Mouse (Mus musculus) heart, adult 18-20 months (tissue): Measurements from ENCODE around the gene Zfp58. TPM values are rescaled to one million over a fixed set of nuclear protein-coding genes. Genes with fewer than 3 reads are reported as not detected.

Experiments used
- DNase-seq, 2 experiments: peaks; one replicate each; pipeline ENCODE4 v3.0.0; 2021 to 2022; ENCODE audit warnings: mixed read lengths in 1 of 2
- long read RNA-seq, 2 experiments: library from polyadenylated mRNA; stranded (forward); transcript quantifications; one replicate each; pipeline ENCODE4 v2.0.0; 2021
- total RNA-seq, 2 experiments: library from RNA; stranded (reverse); gene quantifications; 2 replicates each; pipeline ENCODE4 v1.2.3; 2021

Gene Zfp58
- total RNA-seq = 1 to 10 TPM; 3.6 to 3.7 TPM
- long read RNA-seq, experiment 1, partial matches to known transcripts = 0 of 3 reads
- long read RNA-seq, experiment 1, other reads (novel, unspliced or antisense) = 1 of 3 reads
- long read RNA-seq, experiment 2, partial matches to known transcripts = 0 of 1 reads
- long read RNA-seq, experiment 2, other reads (novel, unspliced or antisense) = 1 of 1 reads

DNA sequence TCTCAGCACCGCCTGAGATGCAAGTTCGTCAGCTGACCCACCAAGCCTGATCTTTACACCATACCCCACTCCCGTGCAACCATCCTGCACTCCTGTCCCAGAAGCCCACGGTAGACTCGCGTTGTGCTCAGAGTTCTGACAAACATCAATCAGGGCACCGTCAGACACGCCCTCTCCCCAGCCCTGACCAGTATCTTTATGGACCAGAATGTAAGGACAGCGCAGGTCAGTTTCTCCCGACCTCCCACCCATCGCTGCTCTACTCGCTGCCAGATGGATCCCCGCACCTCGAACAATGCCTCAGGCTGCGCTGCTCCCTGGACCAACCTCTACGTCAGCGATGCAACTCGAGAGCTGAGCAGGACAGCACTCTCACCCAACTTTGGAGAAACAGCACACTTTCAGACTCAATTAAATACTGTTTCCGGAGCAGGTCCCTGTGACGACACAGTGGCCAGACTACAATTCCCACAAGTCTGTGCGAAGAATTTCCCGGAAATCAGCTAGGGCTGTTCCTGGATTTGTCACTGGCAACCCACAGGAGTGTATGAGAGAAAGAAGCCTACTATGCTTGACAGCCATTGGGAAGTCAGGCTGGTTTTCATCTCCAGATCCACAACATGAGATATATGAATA lies at the start of gene Zfp58:
Zfp58 (minus strand) TSS at position 472 of the 636 bp plus-strand sequence.
- peak; percentile 93 to 94 for DNase-seq

DNA sequence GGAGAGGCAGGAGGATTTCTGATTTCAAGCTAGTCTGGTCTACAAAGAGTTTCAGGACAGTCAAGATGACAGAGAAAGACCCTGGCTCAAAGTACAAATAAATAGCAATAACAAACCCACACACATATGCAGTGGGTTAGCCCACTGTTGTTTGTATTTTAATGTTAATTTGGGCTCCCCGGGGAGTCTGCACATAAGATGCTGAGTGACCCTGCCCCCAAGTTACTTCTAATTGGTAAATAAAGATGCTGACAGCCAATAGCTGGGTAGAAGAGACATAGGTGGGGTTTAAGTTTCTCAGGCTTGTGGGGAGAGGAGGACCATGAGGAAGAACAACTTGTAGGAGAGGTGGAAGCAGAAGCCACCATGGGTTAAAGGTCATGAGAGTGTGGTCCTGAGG lies 45.6 kb upstream of the Zfp58 start:
- no peak for DNase-seq

DNA sequence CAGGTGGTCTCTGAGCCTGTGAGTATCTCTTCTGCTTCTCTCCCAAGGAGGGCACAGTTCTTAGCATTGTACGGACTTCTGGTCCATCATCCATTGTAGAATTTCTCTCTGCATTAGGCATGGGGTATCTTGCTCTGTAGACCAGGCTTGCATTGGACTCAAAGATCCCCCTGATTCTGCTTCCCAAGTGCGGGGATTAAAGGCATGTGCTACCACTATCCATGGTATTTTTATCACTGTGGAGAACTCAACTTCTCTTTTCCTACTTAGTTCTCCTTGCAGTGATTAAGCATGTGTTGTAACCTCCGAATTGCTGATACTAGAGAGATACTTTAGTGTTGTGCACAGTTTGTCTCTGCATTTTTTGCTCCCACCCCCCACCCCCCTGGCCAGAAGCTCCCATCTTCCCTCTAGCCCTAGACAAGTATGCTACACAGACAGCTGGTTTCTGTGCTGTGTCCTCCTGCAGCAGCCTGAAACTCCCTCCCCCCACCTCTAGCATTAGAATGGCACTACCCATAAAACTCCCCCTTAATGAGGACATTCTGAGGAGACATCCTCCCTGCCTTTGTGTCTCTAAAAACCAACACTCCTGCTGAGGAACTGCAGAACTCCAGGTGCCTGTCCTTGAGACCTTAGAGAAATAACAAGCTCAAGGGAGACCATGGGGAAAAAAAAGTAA lies 26.8 kb upstream of the Zfp58 start:
- DNase-seq = no peak

DNA sequence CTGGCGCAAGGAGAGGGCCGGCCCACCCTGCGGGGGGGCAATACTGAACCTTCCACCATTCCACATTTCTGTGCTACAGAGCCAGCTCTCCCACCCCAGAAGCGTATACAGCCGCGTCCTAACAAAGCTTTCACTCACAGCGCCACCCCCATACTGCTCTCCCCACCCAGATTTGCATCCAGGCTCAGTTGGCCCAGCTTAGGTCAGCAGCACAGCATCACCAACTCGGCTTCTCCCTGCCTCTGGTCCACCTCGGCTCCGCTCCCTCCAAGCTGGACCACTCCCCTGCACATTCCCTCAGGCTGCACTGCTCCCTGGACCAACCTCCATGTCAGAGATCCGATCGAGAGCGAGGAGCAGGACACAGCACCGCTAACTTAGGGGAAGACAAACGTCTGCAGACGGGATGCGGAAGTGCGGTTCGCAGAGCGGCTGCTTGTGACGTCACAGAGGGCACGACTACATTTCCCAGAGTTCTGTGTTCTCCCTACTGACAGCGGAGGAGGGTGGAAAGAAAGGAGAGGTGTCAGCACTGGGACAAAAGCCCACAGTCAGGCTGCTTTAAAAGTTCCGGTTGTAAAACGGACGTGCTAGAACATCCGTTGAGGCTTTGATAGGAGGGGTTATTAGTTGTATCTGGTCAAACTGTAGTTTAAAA lies 25.5 kb upstream of the Zfp58 start, which contains the start of the genes Gm26965 and Zfp87:
Gm26965 (minus strand) TSS at position 399 of the 658 bp plus-strand sequence.
Zfp87 (minus strand) TSS at position 425 of the 658 bp plus-strand sequence.
- peak; percentile 96 to 97 for DNase-seq

DNA sequence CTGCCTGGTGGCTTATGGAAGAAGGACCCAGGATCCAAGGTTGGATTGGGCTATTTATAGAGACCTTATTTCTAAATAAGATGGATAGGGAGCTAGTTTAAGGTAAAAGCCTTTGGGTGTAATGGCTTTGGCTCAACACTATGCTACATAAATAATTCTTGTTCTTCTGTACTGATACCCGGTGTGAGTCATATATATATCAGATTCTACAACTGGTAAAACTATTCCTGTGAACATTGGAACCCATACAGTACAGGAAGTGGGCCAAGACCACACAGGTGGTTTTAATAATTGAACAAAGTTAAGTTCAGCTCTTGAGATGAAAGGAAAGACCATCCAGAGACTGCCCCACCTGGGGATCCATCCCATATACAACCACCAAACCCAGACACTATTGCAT lies 553 bp upstream of the Zfp58 start:
- DNase-seq = no peak

DNA sequence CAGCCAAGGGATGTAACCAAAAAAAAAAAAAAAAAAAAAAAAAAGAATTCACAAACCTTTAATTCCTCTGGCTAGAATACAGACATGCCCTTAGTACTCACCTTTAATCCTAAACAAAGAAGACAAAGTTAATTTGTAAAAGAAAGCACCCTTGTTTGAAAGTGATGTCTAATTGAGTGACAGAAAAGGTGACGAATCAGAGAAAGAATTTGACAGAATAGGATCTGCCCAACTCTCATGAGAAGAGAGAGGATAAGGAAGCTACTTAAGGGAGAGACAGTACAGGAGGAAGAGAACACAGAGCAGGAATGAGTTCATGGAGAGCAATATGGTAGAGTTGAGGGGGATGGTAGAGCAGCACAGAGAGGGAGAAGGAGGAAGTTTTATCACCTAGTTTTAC lies 4.7 kb downstream of the Zfp58 start:
- DNase-seq = no peak

DNA sequence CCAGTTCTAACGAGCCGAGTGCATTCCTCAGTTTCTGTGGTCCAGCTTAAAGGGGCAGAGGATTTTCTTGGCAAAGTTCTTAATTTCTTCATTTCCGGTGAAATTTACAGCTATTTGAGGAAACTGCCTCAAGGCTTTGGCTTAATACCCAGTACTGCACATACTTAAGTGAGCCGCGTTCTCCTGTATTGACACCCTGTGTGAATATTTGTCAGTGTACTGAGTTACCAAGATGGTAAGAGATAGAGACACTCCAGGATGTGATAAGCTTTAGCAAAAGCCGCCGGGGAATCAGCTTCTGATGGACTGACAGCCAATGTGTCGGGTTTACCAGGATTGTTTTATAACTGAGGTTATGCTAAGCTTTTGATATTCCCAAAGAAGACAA lies 15.9 kb downstream of the Zfp58 start:
- DNase-seq = no peak

DNA sequence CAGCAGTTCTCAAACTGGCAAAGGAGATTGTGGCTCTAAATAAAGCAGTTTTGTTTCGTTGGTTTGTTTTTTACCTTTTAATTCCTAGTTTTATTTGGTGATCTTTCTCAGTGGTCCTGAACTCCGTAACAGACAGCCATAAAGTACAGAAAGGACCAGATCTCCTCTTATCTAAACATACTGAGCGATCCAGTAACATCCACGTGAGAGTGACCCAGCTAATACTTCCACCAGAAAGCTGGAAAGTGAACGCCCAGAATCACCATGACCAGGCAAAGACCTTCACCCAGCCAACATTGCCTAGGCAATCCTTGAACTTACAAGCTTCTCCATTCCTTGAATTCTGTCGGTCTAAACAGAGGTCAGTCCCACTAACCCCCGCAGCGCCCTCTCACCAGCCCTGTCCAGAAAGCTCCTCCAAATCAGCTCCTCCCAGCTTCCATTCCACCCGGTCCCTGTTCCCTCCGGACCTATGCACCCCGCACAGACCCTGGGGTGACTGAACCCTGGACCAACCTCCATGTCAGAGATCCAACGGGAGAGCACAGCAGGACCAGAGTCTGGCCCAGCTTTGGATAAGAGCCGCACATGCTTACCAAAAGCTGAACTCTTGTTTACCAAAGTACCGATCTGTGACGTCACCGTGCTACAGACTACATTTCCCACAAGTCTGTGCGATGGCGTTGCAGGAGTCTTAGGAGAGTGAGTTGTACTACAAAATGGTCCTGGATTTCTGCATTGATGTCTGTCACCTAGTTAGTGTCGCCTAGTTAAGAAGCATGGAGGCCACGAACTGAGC lies 16.5 kb downstream of the Zfp58 start, which contains the start of gene Zfp874b:
Zfp874b (minus strand) TSS at position 634 of the 799 bp plus-strand sequence.
- DNase-seq = peak; percentile 95 to 97

DNA sequence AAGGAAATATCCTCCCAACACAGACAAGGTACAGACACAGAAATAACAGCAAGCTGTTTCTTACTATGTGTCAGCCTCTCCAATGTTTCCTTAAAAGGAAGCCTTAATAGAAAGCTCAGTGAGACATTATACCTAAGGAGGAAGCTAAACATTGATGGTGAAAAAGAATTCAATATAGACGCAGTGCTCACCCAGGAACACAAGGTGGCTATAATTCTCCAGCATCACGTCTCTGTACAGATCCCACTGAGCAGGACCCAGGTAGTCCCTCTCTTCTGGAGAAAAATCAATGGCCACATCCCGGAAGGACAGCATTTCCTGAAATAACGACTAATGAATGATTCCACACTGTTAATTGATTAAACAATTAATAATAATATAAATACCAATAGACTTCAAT lies 18.8 kb downstream of the Zfp58 start:
- DNase-seq = no peak

DNA sequence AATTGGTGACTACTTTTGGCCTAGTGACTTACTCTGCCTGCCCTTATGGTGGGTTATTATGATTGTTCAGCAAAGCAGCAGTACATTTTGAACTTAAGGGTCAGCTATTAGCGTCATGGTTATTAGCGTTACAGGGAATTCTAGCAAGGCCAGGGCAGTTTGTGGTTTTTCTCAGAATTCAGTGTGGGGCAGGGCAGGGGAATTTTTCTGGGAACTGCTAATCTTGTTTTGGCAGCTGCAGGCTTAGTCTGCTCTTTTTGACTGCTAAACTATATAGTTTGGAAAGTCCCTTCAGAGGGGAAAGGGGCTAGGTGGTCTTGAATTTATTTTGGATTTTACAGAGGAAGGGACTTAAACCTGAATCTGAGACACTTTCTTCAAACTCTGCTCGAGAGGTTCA lies 31.1 kb downstream of the Zfp58 start:
- no peak for DNase-seq

DNA sequence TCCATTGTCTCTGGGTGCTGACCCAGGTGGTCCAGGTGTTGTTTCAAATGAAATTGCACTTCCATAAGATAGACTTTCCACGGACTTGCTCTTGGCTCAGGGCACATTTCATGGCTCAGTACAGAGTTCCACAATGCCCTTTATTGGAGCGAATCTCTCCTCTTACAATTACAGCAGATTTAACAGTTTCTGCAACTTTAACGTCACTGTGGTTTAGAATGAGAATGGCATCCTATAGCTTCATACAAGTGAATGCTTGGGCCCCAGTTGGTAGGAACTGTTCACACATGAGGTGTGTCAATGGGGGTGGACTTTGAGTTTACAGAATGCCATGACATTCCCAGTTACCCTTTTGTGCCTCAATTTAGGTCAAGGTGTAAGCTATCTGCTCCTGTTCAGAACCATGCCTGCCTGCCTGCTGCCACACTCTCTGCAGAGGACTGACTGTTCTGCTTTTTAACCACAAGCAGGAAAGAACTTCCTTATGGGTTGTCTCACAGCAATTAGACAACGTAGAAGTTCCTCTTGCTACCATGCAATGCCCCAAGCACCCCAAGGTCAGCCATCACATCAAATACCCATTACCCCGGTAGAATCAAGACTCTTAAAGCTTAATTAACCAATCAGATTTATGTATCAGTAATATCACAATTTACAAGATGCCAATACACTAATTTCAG lies 36.7 kb downstream of the Zfp58 start:
- DNase-seq = peak in 1 of 2 experiments; percentile 8

DNA sequence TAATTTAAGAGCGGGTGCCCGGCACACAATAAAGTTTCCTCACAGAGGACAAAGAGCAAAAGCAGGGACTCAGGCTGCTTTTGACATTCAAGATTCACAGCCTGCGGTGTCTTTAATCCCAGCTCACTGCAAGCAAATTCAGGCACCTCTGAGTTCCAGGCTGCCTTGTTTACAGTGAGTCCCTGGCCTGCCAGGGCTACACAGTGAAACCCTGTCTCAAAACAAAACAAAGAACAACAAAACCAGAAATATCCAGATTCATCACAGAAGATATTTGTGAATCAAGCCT lies 48.4 kb downstream of the Zfp58 start:
- no peak for DNase-seq

DNA sequence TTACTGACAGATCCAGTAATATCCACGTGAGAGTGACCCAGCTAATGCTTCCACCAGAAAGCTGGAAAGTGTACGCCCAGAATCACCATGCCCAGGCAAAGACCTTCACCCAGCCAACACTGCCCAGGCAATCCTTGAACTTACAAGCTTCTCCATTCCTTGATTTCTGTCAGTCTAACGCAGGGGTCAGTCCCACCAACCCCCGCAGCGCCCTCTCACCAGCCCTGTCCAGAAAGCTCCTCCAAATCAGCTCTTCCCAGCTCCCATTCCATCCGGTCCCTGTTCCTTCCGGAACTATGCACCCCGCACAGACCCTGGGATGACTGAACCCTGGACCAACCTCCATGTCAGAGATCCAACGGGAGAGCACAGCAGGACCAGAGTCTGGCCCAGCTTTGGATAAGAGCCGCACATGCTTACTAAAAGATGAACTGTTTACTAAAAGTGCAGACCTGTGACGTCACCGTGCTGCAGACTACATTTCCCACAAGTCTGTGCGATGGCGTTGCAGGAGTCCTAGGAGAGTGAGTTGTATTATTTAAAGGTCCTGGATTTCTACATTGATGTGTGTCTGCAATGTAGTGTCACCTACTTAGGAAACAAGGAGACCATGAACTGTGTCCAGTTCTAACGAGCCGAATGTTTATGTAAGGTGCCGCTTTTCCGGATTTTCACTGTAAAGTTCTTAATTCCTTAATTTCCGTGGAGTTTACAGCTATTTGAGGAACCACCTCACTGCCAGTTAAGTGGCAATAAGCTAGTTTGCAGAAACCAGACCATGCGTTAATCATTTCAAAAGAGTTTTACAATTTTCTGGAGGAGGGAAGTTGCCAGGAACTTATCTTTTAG lies 49.0 kb downstream of the Zfp58 start, which contains the start of gene Zfp874a:
Zfp874a (minus strand) TSS at position 453 of the 849 bp plus-strand sequence.
- peak; percentile 96 to 97 for DNase-seq

Other genes with a start within 250 kb of the Zfp58 start
- 1 to 10 TPM; 1.0 to 1.3 TPM for gene Zfp458, start 222.1 kb downstream of the Zfp58 start, total RNA-seq
- gene Zfp457, start 194.1 kb downstream of the Zfp58 start, total RNA-seq = 1 to 10 TPM; 3.2 to 4.2 TPM
- gene Zfp595, start 168.0 kb downstream of the Zfp58 start, total RNA-seq = 1 to 10 TPM; 1.4 to 2.7 TPM
- 1 to 10 TPM in 1 of 2 experiments, not detected in 1; 1.8 TPM for gene Gm28044, start 140.0 kb downstream of the Zfp58 start, total RNA-seq
- 1 to 10 TPM in 1 of 2 experiments, under 1 TPM in 1; 0.72 to 1.1 TPM for gene Zfp953, start 139.9 kb downstream of the Zfp58 start, total RNA-seq
- gene Gm28041, start 124.8 kb downstream of the Zfp58 start, total RNA-seq = 1 to 10 TPM; 1.9 TPM
- gene Zfp456, start 124.7 kb downstream of the Zfp58 start, total RNA-seq = under 1 TPM; 0.32 to 0.82 TPM
- gene Zfp429, start 100.7 kb downstream of the Zfp58 start, total RNA-seq = 1 to 10 TPM; 1.2 to 1.6 TPM
- gene Zfp459, start 79.1 kb downstream of the Zfp58 start, total RNA-seq = under 1 TPM; 0.42 to 0.57 TPM
- gene Zfp874a, start 48.9 kb downstream of the Zfp58 start, total RNA-seq = 1 to 10 TPM; 7.9 to 8.8 TPM
- 10 to 100 TPM; 14.9 to 17.5 TPM for gene Zfp874b, start 16.3 kb downstream of the Zfp58 start, total RNA-seq
- gene Gm26965, start 25.6 kb upstream of the Zfp58 start, total RNA-seq = not detected
- 1 to 10 TPM; 8.8 TPM for gene Zfp87, start 25.6 kb upstream of the Zfp58 start, total RNA-seq
- gene Zfp748, start 53.3 kb upstream of the Zfp58 start, total RNA-seq = 1 to 10 TPM; 3.0 to 4.8 TPM
- gene Zfp729b, start 109.2 kb upstream of the Zfp58 start, total RNA-seq = 1 to 10 TPM; 3.5 to 3.7 TPM
- 1 to 10 TPM in 1 of 2 experiments, not detected in 1; 1.4 TPM for gene Gm49345, start 137.2 kb upstream of the Zfp58 start, total RNA-seq
- gene Zfp729a, start 137.2 kb upstream of the Zfp58 start, total RNA-seq = 1 to 10 TPM; 2.7 to 3.5 TPM
- gene Zfp738, start 186.5 kb upstream of the Zfp58 start, total RNA-seq = 1 to 10 TPM; 4.0 to 4.9 TPM
- 1 to 10 TPM; 4.8 to 8.4 TPM for gene Zfp65, start 228.6 kb upstream of the Zfp58 start, total RNA-seq